Comparison of ENCODE assay signal across 8 mouse cellular contexts in the genomic region with DNA sequence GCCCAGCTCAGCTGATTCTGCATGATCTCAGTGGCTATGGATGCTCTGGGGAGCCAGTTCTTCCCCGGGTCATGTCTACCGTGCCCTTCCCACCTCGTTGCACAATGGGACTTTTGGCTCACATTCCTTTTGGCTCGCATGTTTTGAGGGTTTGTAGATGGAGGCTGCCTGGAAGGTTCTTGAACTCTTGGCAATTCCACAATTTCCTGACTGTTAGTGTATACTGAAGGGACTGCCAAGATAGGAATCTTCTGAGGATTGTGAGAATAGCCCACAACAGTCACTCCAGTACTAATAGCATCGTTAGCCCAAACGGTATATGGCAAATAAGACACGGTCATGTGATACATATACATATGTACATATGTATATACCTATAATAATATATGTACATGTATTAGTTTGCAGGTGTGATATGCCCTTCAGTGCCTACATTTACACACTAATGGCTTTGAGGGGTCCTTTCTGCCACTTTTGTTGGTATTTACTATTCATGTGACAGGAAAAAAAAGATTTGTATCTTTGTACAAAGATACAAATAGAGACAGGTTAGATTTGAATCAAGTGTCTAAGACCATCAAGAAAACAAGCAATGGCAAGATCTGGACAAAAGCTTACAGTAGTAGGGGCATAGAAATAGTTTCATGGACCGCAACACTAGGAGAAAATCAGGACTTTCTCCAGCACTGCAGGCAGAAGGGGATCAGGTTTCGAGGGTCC. TPM values are rescaled to one million over a fixed set of nuclear protein-coding genes. Genes with fewer than 3 reads are reported as not detected.
A peak's percentile ranks its signal among the peaks of the same experiment; 100 is the strongest.
DNase-seq lines count a peak whose midpoint lies in the region; ATAC-seq and TF ChIP-seq lines count a peak whose summit lies in the region.

No protein-coding gene starts in this region.

- peak; percentile 49 for ATAC-seq in erythroid progenitor cell, adult 5-6 weeks (replicated peaks; ENCODE audit: low FRiP score, poor library complexity, severe bottlenecking)
- peak; percentile 72 for ATAC-seq in hindbrain, embryonic 11.5 days (ENCODE audit: low FRiP score)
- peak; percentile 56 for ATAC-seq in liver, embryonic 11.5 days (replicated peaks; ENCODE audit: low FRiP score)

- H3K9ac ChIP-seq in hindbrain, embryonic 11.5 days (ENCODE audit: low read depth, low read length): no peak overlapping the region
- H3K9ac ChIP-seq in liver, embryonic 11.5 days (ENCODE audit: low read depth, low read length): peak overlapping the region; percentile 43; the same call in 1 of the 2 replicates

- no peak for TF ChIP-seq POLR2A in myocyte (IDR thresholded peaks at IDR 0.05; ENCODE audit: insufficient read length, low read depth)

- peak overlapping the region; percentile 27 for H3K4me2 ChIP-seq in hindbrain, embryonic 11.5 days (replicated peaks; ENCODE audit: low read depth, low read length)
- peak overlapping the region; percentile 59 for H3K4me2 ChIP-seq in liver, embryonic 11.5 days
- H3K4me2 ChIP-seq in myocyte (ENCODE audit: low read depth): peak overlapping the region; percentile 74

- DNase-seq in adrenal gland, adult (ENCODE audit: inconsistent age in 2 of 2, low spot score in 1 of 2): peak; percentile 13 to 76
- DNase-seq in adrenal gland, adult 8-10 months: no peak
- peak; percentile 54 for DNase-seq in adrenal gland, postnatal 14 days
- peak; percentile 11 for DNase-seq in hindbrain, embryonic 11.5 days (ENCODE audit: low spot score)
- DNase-seq in liver, embryonic 11.5 days (ENCODE audit: low spot score): no peak
- no peak for DNase-seq in thymus, postnatal 4 days

- H3K9me3 ChIP-seq in hindbrain, embryonic 11.5 days (ENCODE audit: control insufficient read depth, low read length): no peaks in the 10 kb centered on the region
- no peaks in the 10 kb centered on the region for H3K9me3 ChIP-seq in liver, embryonic 11.5 days (ENCODE audit: control insufficient read depth, low read length)

- no peaks in the 10 kb centered on the region for H3K27me3 ChIP-seq in hindbrain, embryonic 11.5 days (ENCODE audit: control insufficient read depth, insufficient read depth, low read length)
- no peaks in the 10 kb centered on the region for H3K27me3 ChIP-seq in liver, embryonic 11.5 days (replicated peaks; ENCODE audit: control insufficient read depth, insufficient read depth, low read length)
- H3K27me3 ChIP-seq in myocyte (ENCODE audit: control insufficient read depth, insufficient read depth, insufficient read length): no peaks in the 10 kb centered on the region

- H3K79me2 ChIP-seq in myocyte (ENCODE audit: control insufficient read depth, insufficient read depth): no peaks in the 10 kb centered on the region

- WGBS in hindbrain, embryonic 11.5 days: 47% methylated on average over 9 of the region's 9 CpGs
- 44% methylated on average over 9 of the region's 9 CpGs for WGBS in liver, embryonic 11.5 days

- no peak overlapping the region for H3ac ChIP-seq in myocyte (ENCODE audit: control insufficient read depth, insufficient read length)

- no peaks in the 10 kb centered on the region for H3K4me1 ChIP-seq in hindbrain, embryonic 11.5 days (replicated peaks; ENCODE audit: control insufficient read depth, insufficient read depth, low read length)
- no peaks in the 10 kb centered on the region for H3K4me1 ChIP-seq in liver, embryonic 11.5 days (replicated peaks; ENCODE audit: control insufficient read depth, insufficient read depth, low read length)

- no peaks in the 10 kb centered on the region for H3K36me3 ChIP-seq in hindbrain, embryonic 11.5 days (ENCODE audit: control insufficient read depth, insufficient read depth, low read length)
- H3K36me3 ChIP-seq in liver, embryonic 11.5 days (ENCODE audit: control insufficient read depth, insufficient read depth, low read length): no peaks in the 10 kb centered on the region
- H3K36me3 ChIP-seq in myocyte (ENCODE audit: control insufficient read depth, insufficient read depth): no peaks in the 10 kb centered on the region

- H3K27ac ChIP-seq in hindbrain, embryonic 11.5 days (ENCODE audit: low read depth, low read length): no peak overlapping the region
- no peak overlapping the region for H3K27ac ChIP-seq in liver, embryonic 11.5 days (ENCODE audit: low read depth, low read length)

- H3K4me3 ChIP-seq in hindbrain, embryonic 11.5 days (ENCODE audit: low read depth, low read length): peak overlapping the region; percentile 24
- peak overlapping the region; percentile 47 for H3K4me3 ChIP-seq in liver, embryonic 11.5 days (ENCODE audit: low read depth, low read length)
- H3K4me3 ChIP-seq in myocyte: peak overlapping the region; percentile 19

TF ChIP-seq in myocyte, 11 proteins besides CTCF, POLR2A, EP300 and RAD21:
- peak; percentile 17 for TF ChIP-seq USF1 (IDR thresholded peaks at IDR 0.05; ENCODE audit: low read depth)
- no peak for TF ChIP-seq TCF12 (IDR thresholded peaks at IDR 0.05; ENCODE audit: insufficient read depth, poor library complexity, severe bottlenecking)
- TF ChIP-seq MAX (IDR thresholded peaks at IDR 0.05; ENCODE audit: low read depth): no peak
- TF ChIP-seq MYOG (IDR thresholded peaks at IDR 0.05; ENCODE audit: control insufficient read depth in 1 of 3, insufficient read depth in 1 of 3, insufficient read length in 2 of 3, low read depth in 2 of 3): no peak
- TF ChIP-seq POLR2AphosphoS2 (IDR thresholded peaks at IDR 0.05; ENCODE audit: insufficient read length, low read depth): no peak
- no peak for TF ChIP-seq REST (IDR thresholded peaks at IDR 0.05; ENCODE audit: insufficient read depth, insufficient read length)
- TF ChIP-seq MYOD1 (IDR thresholded peaks at IDR 0.05; ENCODE audit: control insufficient read depth in 1 of 3, insufficient read length in 2 of 3, low read depth in 2 of 3): no peak
- no peak for TF ChIP-seq TCF3 (IDR thresholded peaks at IDR 0.05; ENCODE audit: insufficient read length, low read depth)
- TF ChIP-seq SRF (IDR thresholded peaks at IDR 0.05; ENCODE audit: control insufficient read depth, insufficient read length, low read depth): no peak
- peak; percentile 52; the same call in 1 of the 2 replicates for TF ChIP-seq CEBPB (IDR thresholded peaks at IDR 0.05; ENCODE audit: insufficient read depth, poor library complexity, severe bottlenecking)
- no peak for TF ChIP-seq E2F4 (IDR thresholded peaks at IDR 0.05; ENCODE audit: insufficient read depth)

RNA-seq across cellular contexts. Expression of a gene that starts 7.3 kb away (rescaled TPM):
- total RNA-seq in adrenal gland, adult 8-10 months (2022): 10 to 100 TPM; 29.2 to 46.0 (median 37.0) TPM
- 35.2 and 38.4 TPM in 2 replicates for total RNA-seq in adrenal gland, postnatal 14 days (2021)
- 96.6 and 110 TPM in 2 replicates for total RNA-seq in erythroid progenitor cell, adult 5-6 weeks (2015; ENCODE audit: low replicate concordance)
- 168 and 170 TPM in 2 replicates for total RNA-seq in erythroid progenitor cell, adult 5-6 weeks (2017; ENCODE audit: low replicate concordance)
- 9.3 and 9.7 TPM in 2 replicates for polyA plus RNA-seq in hindbrain, embryonic 11.5 days (2014; fragmentation: Nextera tagmentation; extraction: Ambion mirVana)
- 11.2 and 12.1 TPM in 2 replicates for polyA plus RNA-seq in liver, embryonic 11.5 days (2014; fragmentation: Nextera tagmentation; extraction: Ambion mirVana)
- 2.7 TPM for polyA plus RNA-seq in myocyte (2012; fragmentation: generic; extraction: Trizol)

RNA-seq across cellular contexts. Expression of a gene that starts 32.2 kb away (rescaled TPM):
- 1 to 10 TPM; 1.5 to 2.1 (median 1.8) TPM for total RNA-seq in adrenal gland, adult 8-10 months (2022)
- total RNA-seq in adrenal gland, postnatal 14 days (2021): 1.7 and 3.0 TPM in 2 replicates
- total RNA-seq in erythroid progenitor cell, adult 5-6 weeks (2015; ENCODE audit: low replicate concordance): not detected in 2 replicates
- not detected in 2 replicates for total RNA-seq in erythroid progenitor cell, adult 5-6 weeks (2017; ENCODE audit: low replicate concordance)
- 4.9 and 7.3 TPM in 2 replicates for polyA plus RNA-seq in hindbrain, embryonic 11.5 days (2014; fragmentation: Nextera tagmentation; extraction: Ambion mirVana)
- 0.77 and 0.93 TPM in 2 replicates for polyA plus RNA-seq in liver, embryonic 11.5 days (2014; fragmentation: Nextera tagmentation; extraction: Ambion mirVana)
- 0.02 TPM for polyA plus RNA-seq in myocyte (2012; fragmentation: generic; extraction: Trizol)

Comparison
In these comparisons a context has a peak if more than half of its experiments do, and no peak if none do; other contexts are left out.
1. DNase-seq: peak in adrenal gland, adult (2 of 2), adrenal gland, postnatal 14 days (single experiment) and hindbrain, embryonic 11.5 days (single experiment); none in adrenal gland, adult 8-10 months (single experiment), liver, embryonic 11.5 days (single experiment) and thymus, postnatal 4 days (single experiment).
2. Peak in every context shown above with its lines, with median percentiles within 50 percentile points of each other: ATAC-seq, H3K4me2 ChIP-seq and H3K4me3 ChIP-seq.